Mouse (Mus musculus): ENCODE data around the gene Gm3411. TPM values are rescaled to one million over a fixed set of nuclear protein-coding genes. Genes with fewer than 3 reads are reported as not detected.

The Gm3411 gene
- polyA plus RNA-seq (2012; rRNA removed), result 4.3 and 4.9 TPM in 2 replicates

DNA sequence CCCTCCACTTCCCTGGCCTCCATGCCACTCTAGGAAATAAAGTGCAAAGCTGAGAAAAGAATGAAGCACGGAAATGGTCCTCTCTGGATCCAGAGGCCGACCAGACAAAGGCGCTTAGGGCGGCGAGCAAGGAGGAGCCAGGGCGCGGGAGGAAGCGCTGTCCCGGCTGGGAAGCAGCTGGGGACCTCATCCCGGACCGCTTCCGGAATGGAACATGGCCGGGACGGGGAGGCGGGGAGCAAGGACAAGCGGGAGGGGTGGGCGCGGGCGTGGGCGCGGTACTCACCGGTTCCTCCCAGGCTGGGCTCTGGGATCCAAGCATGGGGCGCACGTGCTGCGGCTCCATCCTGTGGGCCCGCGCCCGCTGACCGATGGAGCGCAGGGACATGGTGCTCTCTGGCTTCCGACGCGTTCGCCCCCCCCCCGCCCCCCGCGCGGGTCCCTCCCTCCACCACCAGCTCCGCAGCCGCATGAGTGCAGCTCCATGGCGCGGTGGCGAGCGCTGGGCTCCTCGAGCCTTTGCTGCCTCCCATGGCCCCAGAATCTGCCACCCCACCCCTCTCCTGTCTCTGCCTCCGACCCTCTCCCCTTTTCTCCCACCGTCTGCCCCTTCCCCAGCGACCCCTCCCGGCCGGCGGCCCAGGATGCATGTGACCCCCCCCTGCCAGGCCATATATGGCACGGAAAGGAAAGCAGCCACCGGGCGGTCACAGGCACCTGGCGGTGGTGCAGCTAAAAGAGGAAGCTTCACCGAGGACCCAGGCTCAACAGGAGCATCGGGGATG is at the start of gene Gm3411:
Gene Gm3411, minus strand, starts transcription at position 320 of the 785 bp plus-strand sequence.

GRCm38 (mm10) chr14:6304743-6305142 is 17.7 kb upstream of the Gm3411 start, which contains the start of gene Gm21103:
Gene Gm21103 (minus strand): TSS chr14:6304843.

GRCm38 (mm10) chr14:6219192-6219591 is 67.9 kb downstream of the Gm3411 start, which contains the start of gene Gm21560:
Gene Gm21560 (minus strand): TSS chr14:6219292.

Other genes with a start within 250 kb of the Gm3411 start
- gene Gm6337, start 229.0 kb downstream of the Gm3411 start, polyA plus RNA-seq (2012; rRNA removed), result not detected in 2 replicates
- 6.6 and 7.4 TPM in 2 replicates for gene Gm8206, start 193.3 kb downstream of the Gm3411 start, polyA plus RNA-seq (2012; rRNA removed)
- 11.3 and 11.7 TPM in 2 replicates for gene Gm3468, start 178.6 kb downstream of the Gm3411 start, polyA plus RNA-seq (2012; rRNA removed)
- gene Gm3476, start 161.4 kb downstream of the Gm3411 start, polyA plus RNA-seq (2012; rRNA removed), result not detected in 2 replicates
- 0.03 and 0.05 TPM in 2 replicates for gene Gm21560, start 68.0 kb downstream of the Gm3411 start, polyA plus RNA-seq (2012; rRNA removed)
- gene Gm21103, start 17.6 kb upstream of the Gm3411 start, polyA plus RNA-seq (2012; rRNA removed), result 0.27 and 0.37 TPM in 2 replicates
- not detected in 2 replicates for gene Gm3618, start 56.4 kb upstream of the Gm3411 start, polyA plus RNA-seq (2012; rRNA removed)
- gene Gm16440, start 103.1 kb upstream of the Gm3411 start, polyA plus RNA-seq (2012; rRNA removed), result 0.11 TPM in 1 of 2 replicates, not detected in the other
- gene Gm3591, start 125.2 kb upstream of the Gm3411 start, polyA plus RNA-seq (2012; rRNA removed), result 9.1 TPM in 2 replicates
- not detected in 2 replicates for gene Gm3594, start 157.4 kb upstream of the Gm3411 start, polyA plus RNA-seq (2012; rRNA removed)

Data from central nervous system, embryonic 18 days (tissue).